Mouse (Mus musculus) retina, postnatal 1 day (tissue): ENCODE measurements at regions not wholly inside any gene's neighbourhood (a gene's known extent, or its start where the extent isn't known, plus 50 kb on each side); places are given as distances from the start of the nearest gene placed in this dataset.

Experiments
- DNase-seq: peaks from one replicate; pipeline ENCODE4 v3.0.0-alpha.2; 2012

- peak; percentile 52 for DNase-seq
These were observed 86.1 kb downstream of the Abhd5 start for GRCm38 (mm10) chr9:122437464-122437863.

- DNase-seq = no peak
These were observed 95.1 kb downstream of the Abhd5 start for GRCm38 (mm10) chr9:122446387-122447105.

- no peak for DNase-seq
These were observed 96.2 kb downstream of the Abhd5 start for GRCm38 (mm10) chr9:122447568-122447967.

- peak; percentile 35 for DNase-seq
These were observed 96.9 kb downstream of the Abhd5 start for GRCm38 (mm10) chr9:122448342-122448741.

GRCm38 (mm10) chr9:122450524-122450923, 99.1 kb downstream of the Abhd5 start:
- no peak for DNase-seq

GRCm38 (mm10) chr9:122455301-122455700, 103.9 kb downstream of the Abhd5 start:
- no peak for DNase-seq

GRCm38 (mm10) chr9:122455779-122456178, 104.4 kb downstream of the Abhd5 start:
- DNase-seq = no peak

GRCm38 (mm10) chr9:122459491-122459890, 108.1 kb downstream of the Abhd5 start:
- no peak for DNase-seq

GRCm38 (mm10) chr9:122471539-122471938, 120.1 kb downstream of the Abhd5 start:
- peak; percentile 20 for DNase-seq

GRCm38 (mm10) chr9:122476356-122476755, 124.9 kb downstream of the Abhd5 start:
- DNase-seq = peak; percentile 67

GRCm38 (mm10) chr9:122487001-122487400, 135.6 kb downstream of the Abhd5 start:
- DNase-seq = no peak

- no peak for DNase-seq
These were observed 143.3 kb downstream of the Abhd5 start for GRCm38 (mm10) chr9:122494691-122495090.

- DNase-seq = no peak
These were observed 145.1 kb downstream of the Abhd5 start for GRCm38 (mm10) chr9:122496482-122496985.

- peak; percentile 60 for DNase-seq
These were observed 150.5 kb downstream of the Abhd5 start for GRCm38 (mm10) chr9:122501864-122502341.

- no peak for DNase-seq
These were observed 170.2 kb downstream of the Abhd5 start for GRCm38 (mm10) chr9:122521569-122521968.

GRCm38 (mm10) chr9:122525621-122526055, 174.2 kb downstream of the Abhd5 start:
- DNase-seq = peak; percentile 65

GRCm38 (mm10) chr9:122528267-122528666, 176.9 kb downstream of the Abhd5 start:
- DNase-seq = no peak

- no peak for DNase-seq
These were observed 178.3 kb downstream of the Abhd5 start for GRCm38 (mm10) chr9:122529721-122530120.

GRCm38 (mm10) chr9:122531806-122532205, 180.4 kb downstream of the Abhd5 start:
- no peak for DNase-seq

GRCm38 (mm10) chr9:122534121-122534814, 182.9 kb downstream of the Abhd5 start:
- peak; percentile 86 for DNase-seq

GRCm38 (mm10) chr9:122534965-122535364, 183.6 kb downstream of the Abhd5 start:
- DNase-seq = no peak

- DNase-seq = no peak
These were observed 188.7 kb downstream of the Abhd5 start for GRCm38 (mm10) chr9:122540091-122540490.

GRCm38 (mm10) chr9:122556051-122556450, 191.1 kb upstream of the Topaz1 start:
- DNase-seq = peak; percentile 60

- DNase-seq = no peak
These were observed 181.1 kb upstream of the Topaz1 start for GRCm38 (mm10) chr9:122566060-122566459.
